Mouse (Mus musculus): ENCODE results near the gene Znrf4. TPM values are rescaled to one million over a fixed set of nuclear protein-coding genes. Genes with fewer than 3 reads are reported as not detected.

Znrf4 gene
- not detected for total RNA-seq (2023)

GRCm38 (mm10) chr17:56512310-56512709, at the start of gene Znrf4:
TSS of gene Znrf4 (minus strand) at chr17:56512431.

GRCm38 (mm10) chr17:56554122-56554551, 41.9 kb upstream of the Znrf4 start, which contains the start of gene Gm20219:
TSS of gene Gm20219 (minus strand) at chr17:56554387.

GRCm38 (mm10) chr17:56476402-56476752, 35.9 kb downstream of the Znrf4 start, which contains the start of gene Ptprs:
TSS of gene Ptprs (minus strand) at chr17:56476483.

Other genes with a start within 250 kb of the Znrf4 start
- 11.1 TPM for gene Ticam1, start 235.6 kb downstream of the Znrf4 start, total RNA-seq (2023)
- gene Plin3, start 219.6 kb downstream of the Znrf4 start, total RNA-seq (2023): 22.9 TPM
- not detected for gene Arrdc5, start 212.1 kb downstream of the Znrf4 start, total RNA-seq (2023)
- gene Uhrf1, start 209.1 kb downstream of the Znrf4 start, total RNA-seq (2023): 6.6 TPM
- gene Kdm4b, start 186.4 kb downstream of the Znrf4 start, total RNA-seq (2023): 74.3 TPM
- 13.2 TPM for gene Ptprs, start 35.9 kb downstream of the Znrf4 start, total RNA-seq (2023)
- gene Gm20219, start 42.0 kb upstream of the Znrf4 start, total RNA-seq (2023): 7.9 TPM
- gene Safb2, start 72.2 kb upstream of the Znrf4 start, total RNA-seq (2023): 438 TPM
- 249 TPM for gene Safb, start 72.4 kb upstream of the Znrf4 start, total RNA-seq (2023)
- gene 2410015M20Rik, start 97.3 kb upstream of the Znrf4 start, total RNA-seq (2023): 78.9 TPM
- 2,069 TPM for gene Rpl36, start 101.0 kb upstream of the Znrf4 start, total RNA-seq (2023)
- 47.3 TPM for gene Lonp1, start 114.5 kb upstream of the Znrf4 start, total RNA-seq (2023)
- gene Catsperd, start 115.7 kb upstream of the Znrf4 start, total RNA-seq (2023): not detected
- gene Ranbp3, start 160.9 kb upstream of the Znrf4 start, total RNA-seq (2023): 111 TPM
- 51.5 TPM for gene Ndufa11, start 205.3 kb upstream of the Znrf4 start, total RNA-seq (2023)
- gene Vmac, start 205.6 kb upstream of the Znrf4 start, total RNA-seq (2023): 9.6 TPM
- not detected for gene Nrtn, start 245.1 kb upstream of the Znrf4 start, total RNA-seq (2023)